11 mouse cellular contexts compared by ENCODE assay signal in genomic region chr3:136708230-136708629, GRCm38 (mm10). TPM values are rescaled to one million over a fixed set of nuclear protein-coding genes. Genes with fewer than 3 reads are reported as not detected.
DNase-seq lines count a peak whose midpoint lies in the region; ATAC-seq and TF ChIP-seq lines count a peak whose summit lies in the region.
"Had no signal": no experiment of that assay in that cellular context is flagged by ENCODE, and none has a peak within 500 bp of the region (broad histone marks: within the 10 kb centered on the region; RNA-seq: fewer than 3 reads in every experiment).

No protein-coding gene starts in this region.

- H3K9me3 ChIP-seq in limb, embryonic 13.5 days = no peaks in the 10 kb centered on the region
- H3K9me3 ChIP-seq in midbrain, embryonic 10.5 days (replicated peaks) = no peaks in the 10 kb centered on the region
- H3K9me3 ChIP-seq in hindbrain, embryonic 13.5 days = no peaks in the 10 kb centered on the region

- TF ChIP-seq CTCF in kidney, adult 2 months (conservative IDR thresholded peaks at IDR 0.05; ENCODE audit: insufficient read depth, insufficient read length, low read depth, low read length) = no peak

- H3K36me3 ChIP-seq in kidney, adult 2 months (ENCODE audit: control insufficient read depth, insufficient read depth, low read length) = no peaks in the 10 kb centered on the region
- peaks cover 6% of the 10 kb centered on the region for H3K36me3 ChIP-seq in limb, embryonic 13.5 days
- peaks cover 4% of the 10 kb centered on the region; the same call in 1 of the 2 replicates for H3K36me3 ChIP-seq in midbrain, embryonic 10.5 days
- H3K36me3 ChIP-seq in hindbrain, embryonic 13.5 days = no peaks in the 10 kb centered on the region

- no peaks in the 10 kb centered on the region for H3K27me3 ChIP-seq in kidney, adult 2 months (replicated peaks; ENCODE audit: control insufficient read depth, insufficient read depth, low read length)
- no peaks in the 10 kb centered on the region for H3K27me3 ChIP-seq in limb, embryonic 13.5 days
- no peaks in the 10 kb centered on the region for H3K27me3 ChIP-seq in midbrain, embryonic 10.5 days (ENCODE audit: low read depth, poor library complexity, severe bottlenecking)
- no peaks in the 10 kb centered on the region for H3K27me3 ChIP-seq in hindbrain, embryonic 13.5 days

- no peak for DNase-seq in kidney, adult 2 months
- DNase-seq in kidney, postnatal 25 days = no peak
- DNase-seq in B cell, adult 2 months = peak; percentile 31 to 36
- DNase-seq in Muller cell, postnatal 12 days (ENCODE audit: inconsistent ontology term) = peak; percentile 35
- no peak for DNase-seq in midbrain, embryonic 10.5 days (ENCODE audit: low spot score)
- DNase-seq in thymus, postnatal 0 days (ENCODE audit: low spot score) = no peak
- DNase-seq: lung, postnatal 14 days; right cerebral cortex, postnatal 4 days had no signal

- H3K9ac ChIP-seq in limb, embryonic 13.5 days = no peak overlapping the region
- no peak overlapping the region for H3K9ac ChIP-seq in hindbrain, embryonic 13.5 days

- no peak for ATAC-seq in limb, embryonic 13.5 days (ENCODE audit: low FRiP score, low read depth)
- ATAC-seq in hindbrain, embryonic 13.5 days (ENCODE audit: low FRiP score) = no peak

- WGBS in kidney, adult 2 months = 29% methylated on average over 1 of the region's 1 CpGs
- WGBS in limb, embryonic 13.5 days = 27% methylated on average over 1 of the region's 1 CpGs
- WGBS in midbrain, embryonic 10.5 days = 70% methylated on average over 1 of the region's 1 CpGs
- 82% methylated on average over 1 of the region's 1 CpGs for WGBS in hindbrain, embryonic 13.5 days

- no peak overlapping the region for H3K4me2 ChIP-seq in limb, embryonic 13.5 days (replicated peaks)
- H3K4me2 ChIP-seq in hindbrain, embryonic 13.5 days = no peak overlapping the region

- peak overlapping the region; percentile 24; the same call in 1 of the 2 replicates for H3K27ac ChIP-seq in kidney, adult 2 months (ENCODE audit: insufficient read depth, low read depth, low read length)
- 0 out of 2 replicates have a peak overlapping the region, but pooled peaks have one; percentile 10 for H3K27ac ChIP-seq in limb, embryonic 13.5 days
- no peak overlapping the region for H3K27ac ChIP-seq in midbrain, embryonic 10.5 days (replicated peaks)
- H3K27ac ChIP-seq in hindbrain, embryonic 13.5 days = no peak overlapping the region
- H3K27ac ChIP-seq: stomach, postnatal 0 days had no signal

- TF ChIP-seq POLR2A in kidney, adult 2 months (IDR thresholded peaks at IDR 0.05; ENCODE audit: low read depth, low read length) = no peak

- H3K4me3 ChIP-seq in kidney, adult 2 months (ENCODE audit: insufficient read depth, low read depth, low read length) = no peak overlapping the region
- no peak overlapping the region for H3K4me3 ChIP-seq in limb, embryonic 13.5 days
- no peak overlapping the region for H3K4me3 ChIP-seq in midbrain, embryonic 10.5 days
- no peak overlapping the region for H3K4me3 ChIP-seq in hindbrain, embryonic 13.5 days

- peaks cover 29% of the 10 kb centered on the region; the same call in 1 of the 2 replicates for H3K4me1 ChIP-seq in kidney, adult 2 months (ENCODE audit: control insufficient read depth, insufficient read depth, low read length)
- H3K4me1 ChIP-seq in limb, embryonic 13.5 days = peaks cover 46% of the 10 kb centered on the region
- peaks cover 23% of the 10 kb centered on the region for H3K4me1 ChIP-seq in midbrain, embryonic 10.5 days
- peaks cover 32% of the 10 kb centered on the region for H3K4me1 ChIP-seq in hindbrain, embryonic 13.5 days (replicated peaks)

RNA-seq across cellular contexts. Expression of gene Ppp3ca, which starts 38.3 kb away (rescaled TPM):
- 12.0 and 14.0 TPM in 2 replicates for polyA plus RNA-seq in kidney, adult 2 months (2012; rRNA removed)
- 67.4 and 71.6 TPM in 2 replicates for polyA plus RNA-seq in limb, embryonic 13.5 days (2015; fragmentation: Nextera tagmentation; extraction: Ambion mirVana)
- 30.0 and 36.8 TPM in 2 replicates for polyA plus RNA-seq in midbrain, embryonic 10.5 days (2016; fragmentation: Nextera tagmentation; extraction: Ambion mirVana)
- 20.9 and 25.4 TPM in 2 replicates for polyA plus RNA-seq in thymus, postnatal 0 days (2015; fragmentation: Nextera tagmentation; extraction: Ambion mirVana)
- polyA plus RNA-seq in hindbrain, embryonic 13.5 days (2015; fragmentation: Nextera tagmentation; extraction: Ambion mirVana) = 131 and 134 TPM in 2 replicates

Comparison
In these comparisons a context has a peak if more than half of its experiments do, and no peak if none do; other contexts are left out.
1. DNase-seq: peak in B cell, adult 2 months (2 of 2) and Muller cell, postnatal 12 days (single experiment); none in kidney, adult 2 months (single experiment), kidney, postnatal 25 days (0 of 2), midbrain, embryonic 10.5 days (single experiment) and thymus, postnatal 0 days (single experiment).
2. H3K27ac ChIP-seq: peak in kidney, adult 2 months (single experiment) and limb, embryonic 13.5 days (single experiment); none in midbrain, embryonic 10.5 days (single experiment) and hindbrain, embryonic 13.5 days (single experiment).